Mouse (Mus musculus) fat pad, adult 2 months (tissue): Measurements from ENCODE around the gene Slc6a9.

Source experiments
- DNase-seq: peaks from one replicate; pipeline ENCODE4 v3.0.0-alpha.2; 2011; ENCODE audit warnings: low read depth, low spot score; ENCODE audit errors: extremely low read depth

The Slc6a9 gene

DNA sequence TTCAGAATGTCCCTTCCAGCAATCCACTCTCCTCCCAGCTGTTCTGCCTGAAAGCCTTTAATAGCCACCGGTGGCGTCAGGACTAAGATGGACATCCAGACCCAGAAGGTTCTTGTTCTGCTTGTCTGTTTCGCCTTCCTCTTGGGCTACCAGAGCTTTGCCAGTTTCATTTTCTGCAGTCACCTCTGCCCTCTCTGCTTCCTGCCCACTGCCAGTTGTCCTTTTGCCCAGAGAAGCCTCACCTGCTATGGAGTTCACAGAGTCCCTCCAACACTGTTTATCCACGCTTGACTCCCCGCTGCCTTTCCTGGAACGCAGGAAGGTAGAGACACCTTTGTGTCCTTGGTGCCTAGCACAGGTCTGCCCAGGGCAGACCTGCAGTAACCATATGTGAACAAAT, 5.1 kb downstream of the Slc6a9 start:
- DNase-seq, result no peak

DNA sequence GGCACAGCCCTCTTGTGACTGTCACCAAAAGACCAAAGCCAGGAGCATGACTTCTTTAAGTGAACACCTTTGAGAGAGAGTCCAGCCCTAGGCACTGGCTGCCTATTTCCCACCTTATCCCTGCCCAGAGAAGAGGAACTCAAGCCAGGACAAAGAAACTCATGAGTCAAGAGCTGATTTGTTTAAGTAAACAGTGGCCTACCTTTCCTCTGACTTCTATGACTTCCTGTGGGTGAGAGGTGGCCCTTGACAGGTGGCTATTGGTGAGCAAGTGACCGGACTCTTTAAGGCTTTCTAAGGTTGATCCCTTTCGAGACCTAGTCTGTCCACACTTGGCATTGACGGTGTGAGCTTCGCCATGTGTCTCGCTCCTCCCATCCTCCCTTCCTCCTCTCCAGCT, 6.5 kb downstream of the Slc6a9 start:
- no peak for DNase-seq

DNA sequence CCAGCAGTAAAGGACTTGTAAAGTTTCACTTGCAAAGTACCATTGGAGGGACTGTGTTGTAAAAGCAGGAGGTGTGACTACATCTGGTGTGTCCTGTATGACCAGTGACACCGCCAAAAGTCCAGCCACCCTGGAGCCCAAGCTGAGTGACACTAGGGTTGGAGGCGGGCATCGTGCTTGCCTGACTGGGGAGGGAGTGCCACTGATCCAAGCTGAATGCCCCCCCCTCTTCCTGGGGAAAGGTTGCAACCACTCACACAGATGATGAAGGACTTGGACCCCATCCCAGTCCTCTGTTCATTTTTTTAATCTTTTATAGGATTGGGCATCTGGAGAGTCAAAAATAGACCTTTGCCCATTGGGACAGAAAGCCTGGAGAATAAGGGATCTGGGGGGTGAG, 7.3 kb downstream of the Slc6a9 start:
- DNase-seq, result no peak

DNA sequence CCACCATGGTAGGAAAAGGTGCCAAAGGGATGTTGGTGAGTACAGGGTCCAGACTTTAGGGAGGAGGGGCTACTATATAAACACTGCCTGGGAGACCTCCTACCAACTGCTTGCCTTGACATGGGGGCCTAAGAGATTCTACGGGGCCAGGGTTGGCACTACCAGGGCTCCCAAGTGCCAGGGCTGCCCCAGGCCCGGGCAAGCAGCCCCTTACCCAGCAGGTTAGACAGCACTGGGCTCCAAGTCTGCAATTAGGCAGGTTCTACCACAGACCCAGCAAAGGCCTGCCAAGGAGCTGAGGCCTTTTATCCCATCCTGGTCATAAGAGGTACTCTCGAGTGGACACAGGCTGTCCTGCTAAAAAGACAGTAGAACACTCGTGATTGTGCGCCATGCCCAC, 8.8 kb downstream of the Slc6a9 start:
- no peak for DNase-seq

DNA sequence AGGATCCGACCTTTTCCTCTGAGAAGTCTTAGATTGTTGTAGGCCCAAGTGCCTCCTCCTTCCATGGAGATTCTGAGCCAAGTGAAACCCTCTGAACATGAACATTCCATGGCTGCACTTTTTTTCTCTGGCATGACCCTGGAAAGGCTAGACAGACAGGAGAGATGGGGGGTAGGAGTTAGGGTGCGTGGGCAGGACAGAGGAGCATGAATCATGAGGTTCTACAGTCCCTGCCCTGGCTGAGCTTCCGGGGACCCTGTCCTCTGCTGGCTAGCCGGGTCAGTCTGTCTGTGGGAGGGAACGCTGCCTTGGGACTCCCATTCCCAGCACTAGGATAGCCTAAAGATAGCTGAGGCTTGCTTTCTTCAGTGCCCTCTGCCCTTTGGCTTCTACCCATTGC, 10.2 kb downstream of the Slc6a9 start:
- no peak for DNase-seq

DNA sequence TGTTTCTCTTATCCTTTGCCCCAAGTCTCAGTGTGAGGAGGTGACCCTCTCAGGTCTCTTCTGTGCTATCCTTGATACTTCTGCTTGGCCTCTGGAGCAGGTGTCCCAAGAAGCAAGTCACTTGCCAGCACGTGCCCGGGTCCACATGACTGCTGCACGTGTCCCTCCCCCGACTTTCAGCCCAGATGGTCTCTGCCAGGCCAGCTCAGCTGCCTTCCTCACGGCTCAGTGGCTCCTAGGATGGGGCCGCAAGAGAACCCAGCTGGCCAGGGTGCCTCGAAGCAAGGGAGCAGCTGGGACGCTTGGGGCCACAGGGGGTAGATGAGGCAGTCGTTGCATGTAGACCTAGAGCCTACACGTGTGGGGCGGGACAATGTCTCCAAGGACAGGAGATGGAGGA, 11.0 kb downstream of the Slc6a9 start:
- DNase-seq, result no peak

DNA sequence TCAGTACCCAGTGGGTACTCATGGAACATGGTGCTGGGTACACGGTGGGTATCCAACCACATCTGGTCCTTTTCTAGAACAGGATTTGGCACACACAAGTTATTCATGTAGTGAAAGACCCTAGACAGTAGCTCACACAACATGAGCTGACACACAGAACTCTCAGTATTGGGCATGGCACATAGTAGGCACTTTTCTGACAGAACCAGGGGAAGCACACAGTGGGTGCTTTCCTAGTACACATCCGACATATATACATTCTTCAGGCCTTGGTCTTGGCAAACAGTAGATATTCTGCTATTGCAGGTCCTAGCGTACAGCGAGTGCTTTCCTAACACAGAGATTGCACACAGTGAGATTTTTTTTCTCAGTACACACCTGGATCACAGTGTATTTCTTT, 12.0 kb downstream of the Slc6a9 start:
- no peak for DNase-seq

DNA sequence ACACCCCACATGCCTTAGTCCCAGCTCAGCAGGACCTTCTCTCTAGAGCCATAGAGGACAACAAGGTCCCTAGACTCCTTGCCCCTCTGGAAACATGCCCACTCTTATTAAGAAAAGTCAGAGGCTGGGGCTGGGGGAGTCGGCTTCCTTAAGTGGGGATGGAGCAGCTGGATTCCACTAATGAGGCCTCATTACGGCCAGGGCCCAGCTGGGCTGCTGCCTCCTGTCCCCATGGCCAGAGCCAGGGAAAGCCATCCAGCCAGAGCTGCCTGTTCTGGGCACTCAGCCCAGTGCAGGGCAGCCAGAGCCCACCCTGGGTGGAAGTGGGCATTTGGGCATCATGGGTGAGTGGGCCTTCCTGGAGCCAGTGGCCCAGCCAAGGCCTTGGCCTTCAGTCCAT, 12.7 kb downstream of the Slc6a9 start:
- no peak for DNase-seq

DNA sequence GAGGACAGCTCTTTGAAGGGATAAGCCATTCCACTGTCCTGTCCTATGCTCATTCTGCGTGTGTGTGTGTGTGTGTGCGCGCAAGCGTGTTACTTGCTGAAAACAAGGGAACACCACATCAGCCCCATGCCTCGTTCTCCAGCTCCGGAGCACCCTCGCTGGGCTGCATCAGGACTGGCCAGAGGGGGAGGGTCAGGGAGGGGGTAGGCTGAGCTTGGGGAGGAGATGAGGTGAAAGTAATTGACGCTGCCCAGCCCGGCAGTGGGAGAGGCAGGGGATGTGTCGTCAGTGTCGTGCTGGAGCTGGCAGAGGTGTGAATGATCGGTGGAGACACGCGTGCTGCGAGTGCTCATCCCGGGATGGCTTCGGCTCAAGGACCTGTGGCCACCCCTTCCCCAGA, 14.8 kb downstream of the Slc6a9 start:
- no peak for DNase-seq

DNA sequence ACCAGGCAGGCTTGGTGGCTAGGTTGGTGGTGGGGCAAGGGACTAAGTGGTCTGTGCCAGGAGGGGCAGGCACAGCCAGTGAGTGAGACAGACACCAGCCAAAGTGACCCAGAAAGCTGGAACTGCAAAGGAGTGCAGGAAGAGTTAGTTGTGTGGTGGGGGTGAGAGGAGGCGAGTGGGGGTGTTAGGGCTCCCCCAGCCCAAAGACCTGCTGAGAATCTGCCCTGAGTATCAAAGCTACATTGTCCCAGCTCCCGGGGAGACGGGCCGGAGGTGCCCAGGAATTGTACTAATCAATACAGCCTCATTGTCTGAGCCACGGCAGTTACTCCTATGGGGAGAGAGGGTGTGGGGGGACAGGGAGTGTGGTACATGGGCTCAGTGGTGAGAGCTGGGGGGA, 15.2 kb downstream of the Slc6a9 start:
- no peak for DNase-seq

DNA sequence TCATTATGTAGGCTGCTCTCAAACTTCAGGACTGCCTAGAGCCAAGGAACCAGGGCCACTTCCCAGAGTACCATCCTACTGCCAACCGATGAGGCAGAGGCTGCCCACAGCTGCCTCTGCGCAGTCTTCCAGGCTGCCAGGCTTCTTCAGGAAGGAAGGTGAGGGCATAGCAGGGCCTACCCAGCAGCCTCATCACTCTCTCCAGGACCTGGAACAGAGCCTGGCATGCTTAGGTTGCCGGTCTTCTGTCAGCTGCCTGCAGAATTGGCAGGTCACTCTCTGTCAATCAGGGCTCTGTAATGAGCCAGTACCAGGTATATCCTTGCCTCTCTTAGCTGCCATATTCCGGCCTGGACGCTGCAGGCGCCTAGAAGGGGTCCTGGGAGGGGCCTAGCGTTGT, 15.9 kb downstream of the Slc6a9 start:
- DNase-seq, result no peak

DNA sequence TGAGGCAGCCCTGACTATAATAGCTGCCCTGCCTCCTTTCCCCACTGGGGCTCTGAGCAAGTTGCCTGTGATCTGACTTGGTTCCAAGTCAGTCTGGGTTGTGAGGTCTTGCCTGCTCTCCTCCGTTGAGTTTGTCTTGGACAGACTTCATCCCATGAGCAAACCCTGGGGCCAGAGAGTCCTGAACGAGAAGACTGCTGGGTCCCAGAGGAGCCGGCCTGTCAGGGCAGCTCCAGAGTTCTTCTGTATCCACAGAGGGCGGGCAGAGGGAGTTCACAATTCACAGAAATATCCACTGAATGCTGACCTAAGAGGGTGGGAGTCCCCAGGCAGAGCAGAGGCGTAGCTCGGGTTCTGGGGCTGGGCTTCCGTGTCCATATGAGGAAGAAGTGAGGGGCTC, 16.6 kb downstream of the Slc6a9 start:
- no peak for DNase-seq

DNA sequence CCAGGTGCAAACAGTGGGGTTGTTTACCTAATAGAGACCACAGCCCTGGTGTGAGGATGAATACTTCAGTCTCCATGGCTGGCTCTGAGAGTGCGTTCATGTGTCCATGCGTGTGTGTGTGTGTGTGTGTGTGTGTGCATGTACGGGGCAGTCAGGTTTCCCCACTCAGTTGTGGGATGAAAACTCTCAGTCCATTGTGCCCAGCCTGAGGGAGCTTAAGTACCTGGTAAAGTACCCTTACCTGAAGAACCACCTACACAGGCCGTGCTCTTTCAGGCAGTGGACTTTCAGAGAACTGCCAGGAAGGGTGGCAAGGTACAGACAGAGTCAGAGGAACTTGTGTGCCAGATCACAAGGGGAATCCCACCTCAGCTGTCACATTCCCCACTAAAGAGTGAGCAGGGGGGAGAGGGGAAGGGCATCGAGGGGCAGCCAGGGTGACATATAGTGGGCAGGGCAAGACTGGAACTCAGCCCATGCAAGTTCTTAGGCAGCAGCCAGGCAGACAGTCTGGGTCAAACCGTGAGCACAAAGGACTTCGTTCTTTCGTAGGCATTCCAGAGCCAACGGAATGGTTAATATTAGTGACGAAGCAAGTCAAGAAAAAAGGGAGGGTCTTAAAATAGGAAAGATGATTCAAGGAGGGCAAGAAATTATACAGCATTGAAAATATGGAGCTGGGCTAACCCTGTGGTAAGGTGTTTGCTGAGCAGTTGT, 18.0 kb downstream of the Slc6a9 start:
- no peak for DNase-seq

DNA sequence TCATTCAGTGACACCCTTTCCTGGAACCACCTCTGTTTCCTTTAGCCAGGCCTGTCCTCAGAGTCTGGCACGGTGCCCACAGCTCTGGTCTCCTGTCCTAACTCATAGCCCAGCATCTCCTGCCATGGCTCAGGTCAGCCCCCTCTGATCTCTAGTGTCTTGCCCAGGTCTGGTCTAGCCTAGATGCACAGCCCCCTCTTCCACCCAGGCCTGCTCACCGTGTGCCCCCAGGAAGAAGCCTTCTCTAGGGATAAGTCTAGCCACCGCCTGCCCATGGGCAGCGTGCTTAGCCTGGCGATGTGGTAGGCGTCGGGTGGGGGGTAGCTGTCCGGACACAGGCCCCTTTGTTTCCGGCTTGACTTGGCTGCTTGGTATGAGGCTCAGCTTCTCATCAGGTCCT, 20.8 kb downstream of the Slc6a9 start:
- no peak for DNase-seq

DNA sequence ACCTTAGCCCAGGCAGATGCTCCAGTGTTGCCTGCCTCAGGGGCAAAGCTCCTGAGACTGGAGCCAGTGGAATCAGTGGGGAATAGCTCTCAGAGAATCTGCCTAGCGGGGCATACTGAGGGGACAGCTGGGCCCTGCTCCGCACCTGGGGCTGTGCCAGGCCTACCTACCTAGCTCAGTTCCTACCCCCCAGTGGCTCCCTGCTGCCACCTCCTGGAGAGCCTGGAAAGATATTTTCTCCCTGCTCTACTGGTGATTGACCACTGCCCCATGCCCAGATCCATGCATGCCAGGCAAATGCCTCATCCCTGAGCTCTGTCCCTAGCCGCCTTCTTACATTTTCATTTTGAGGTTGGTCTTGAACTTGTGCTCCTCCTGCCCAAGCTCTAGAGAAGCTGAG, 24.5 kb downstream of the Slc6a9 start:
- DNase-seq, result no peak

DNA sequence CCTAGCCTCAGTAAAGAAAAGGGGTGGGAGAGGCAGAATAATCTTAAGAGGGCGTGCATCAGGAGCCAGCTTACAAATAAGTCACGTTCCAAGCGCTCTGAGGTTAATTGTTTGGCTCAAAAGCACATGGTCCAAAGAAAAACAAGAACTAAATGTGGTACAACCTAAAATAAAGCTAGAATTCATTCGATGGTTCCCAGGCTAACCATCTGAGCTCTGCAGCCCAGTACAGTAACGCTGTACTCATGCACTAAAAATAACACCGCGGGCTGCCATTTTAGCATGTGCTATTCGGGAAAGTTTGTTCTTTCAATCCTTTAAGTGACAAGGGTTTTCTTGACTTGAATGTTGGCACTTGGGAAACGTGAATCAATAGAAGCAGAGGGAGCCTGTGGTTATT, 26.3 kb downstream of the Slc6a9 start:
- no peak for DNase-seq

DNA sequence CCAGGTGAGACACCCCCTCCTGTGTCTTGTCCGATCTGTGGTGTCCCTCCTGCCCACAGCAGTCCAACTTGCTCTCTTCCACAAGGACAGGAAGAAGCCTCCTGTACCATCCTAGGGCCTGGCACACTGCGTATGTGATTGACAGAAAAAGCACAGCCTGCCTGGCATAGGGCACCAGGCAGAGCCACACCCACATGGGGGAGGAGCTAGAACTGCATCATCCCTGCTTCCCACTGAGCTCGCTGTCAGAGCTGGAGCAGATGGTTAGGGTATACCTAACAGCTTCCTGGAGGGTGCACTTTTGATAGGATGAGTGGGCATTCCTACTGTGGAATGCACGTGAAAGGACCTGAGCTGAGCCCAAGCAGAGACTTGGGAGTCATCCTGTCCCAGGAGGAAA, 28.5 kb downstream of the Slc6a9 start:
- no peak for DNase-seq

DNA sequence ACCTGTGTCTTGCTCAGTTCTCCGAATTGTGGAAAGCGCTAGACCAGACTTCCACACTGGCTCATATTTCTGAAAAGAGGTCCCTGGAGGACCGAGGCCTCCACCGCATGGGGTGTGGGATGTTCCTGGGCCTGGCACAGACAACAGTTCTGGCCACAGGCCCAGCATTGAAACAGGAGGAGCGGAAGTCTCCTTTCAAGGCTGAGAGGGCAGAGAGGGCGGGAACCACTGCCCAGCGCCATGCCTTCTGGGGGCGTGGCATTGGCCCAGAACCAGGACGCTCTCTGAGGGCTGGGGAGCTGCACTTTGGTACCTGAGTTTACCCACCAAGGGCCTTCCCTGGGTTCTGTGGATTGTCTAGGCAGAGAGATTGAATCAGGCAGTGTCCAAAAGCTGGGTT, 31.8 kb downstream of the Slc6a9 start:
- no peak for DNase-seq

DNA sequence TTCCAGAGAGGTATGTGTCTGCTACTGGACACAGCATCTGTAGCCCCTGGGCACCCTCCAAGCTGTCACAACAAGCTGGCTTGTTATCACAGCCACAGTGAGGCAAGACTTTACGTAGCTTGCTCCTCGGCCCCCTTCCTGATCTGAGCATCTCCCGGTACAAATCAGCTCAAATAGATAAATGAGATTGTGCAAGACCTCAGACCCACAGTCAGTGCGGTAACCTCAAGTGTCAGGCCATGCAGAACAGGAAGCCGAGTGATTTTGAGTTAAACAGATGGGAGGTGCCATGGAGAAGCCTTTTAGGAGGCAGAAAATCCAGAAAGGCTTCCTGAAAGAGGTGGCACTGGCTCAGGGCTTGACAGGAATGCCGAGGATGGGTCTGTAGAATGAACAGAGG, 32.7 kb downstream of the Slc6a9 start:
- no peak for DNase-seq

DNA sequence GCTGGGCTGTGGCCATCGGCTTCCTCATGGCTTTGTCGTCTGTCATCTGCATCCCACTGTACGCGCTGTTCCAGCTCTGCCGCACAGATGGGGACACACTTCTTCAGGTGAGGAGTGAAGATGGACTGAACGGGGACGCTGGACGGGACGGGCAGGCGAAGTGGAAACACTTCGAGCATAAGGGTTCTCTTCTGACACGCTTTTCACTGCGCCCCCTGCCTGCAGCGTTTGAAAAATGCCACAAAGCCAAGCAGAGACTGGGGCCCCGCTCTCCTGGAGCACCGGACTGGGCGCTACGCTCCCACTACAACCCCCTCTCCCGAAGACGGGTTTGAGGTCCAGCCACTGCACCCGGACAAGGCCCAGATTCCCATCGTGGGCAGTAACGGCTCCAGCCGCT, 33.5 kb downstream of the Slc6a9 start:
- no peak for DNase-seq

DNA sequence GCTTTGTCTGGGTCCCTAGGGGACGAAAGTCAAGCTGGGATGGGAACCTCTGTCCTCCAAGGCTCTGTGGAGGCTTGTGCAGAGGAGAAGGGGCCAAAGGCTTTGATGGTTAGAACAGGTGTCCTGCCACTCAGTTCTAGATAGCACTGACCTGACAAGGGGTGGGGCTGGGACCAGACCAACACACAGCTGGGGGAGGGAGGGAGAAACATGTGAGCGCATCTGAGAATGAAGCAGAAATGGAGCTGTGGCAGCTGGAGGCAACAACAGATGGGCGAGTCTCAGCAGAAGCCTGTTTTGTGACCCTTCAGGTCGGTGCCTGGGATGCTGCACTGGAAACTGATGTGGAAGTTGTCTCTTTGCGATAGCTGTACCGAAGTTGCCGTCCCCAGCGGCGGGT, 35.0 kb downstream of the Slc6a9 start:
- DNase-seq, result no peak

DNA sequence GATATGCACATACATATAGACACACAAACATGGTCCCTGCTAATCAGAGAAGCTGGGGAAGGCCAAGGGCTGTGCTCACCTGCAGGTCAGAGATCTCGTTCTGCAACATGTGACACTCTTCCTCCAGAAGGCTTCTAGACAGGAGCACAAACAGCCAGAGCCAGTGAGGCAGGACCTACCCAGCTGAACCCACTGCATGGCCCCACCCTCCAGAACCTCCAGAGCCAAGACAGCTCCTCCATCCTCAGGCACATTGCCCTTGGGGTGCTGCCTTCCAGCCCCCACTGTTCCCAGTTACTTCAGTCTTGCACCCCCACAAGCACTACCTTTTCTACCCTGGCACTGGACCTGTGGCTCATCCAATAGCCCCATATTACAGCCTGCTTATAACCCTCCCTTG, 36.1 kb downstream of the Slc6a9 start:
- no peak for DNase-seq

DNA sequence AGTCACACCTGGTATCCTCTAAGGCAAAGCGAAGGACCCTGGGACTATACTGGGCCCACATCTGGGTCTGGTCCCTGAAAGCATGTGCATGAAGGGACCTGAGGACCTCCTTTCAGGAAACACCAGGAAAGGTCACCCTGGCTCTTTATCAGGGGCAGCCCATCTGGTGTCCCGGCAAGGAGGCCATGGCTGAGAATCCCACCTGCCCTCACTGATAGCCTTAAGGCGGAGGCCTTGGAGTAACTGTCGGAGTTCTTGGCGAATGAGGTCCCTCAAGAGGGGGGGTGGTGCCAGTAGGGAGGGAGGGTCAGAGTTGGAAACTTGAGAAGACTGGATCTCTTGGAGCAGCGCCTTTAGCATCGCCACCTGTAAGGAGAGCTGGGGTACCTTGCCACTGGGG, 37.5 kb downstream of the Slc6a9 start:
- DNase-seq, result no peak

DNA sequence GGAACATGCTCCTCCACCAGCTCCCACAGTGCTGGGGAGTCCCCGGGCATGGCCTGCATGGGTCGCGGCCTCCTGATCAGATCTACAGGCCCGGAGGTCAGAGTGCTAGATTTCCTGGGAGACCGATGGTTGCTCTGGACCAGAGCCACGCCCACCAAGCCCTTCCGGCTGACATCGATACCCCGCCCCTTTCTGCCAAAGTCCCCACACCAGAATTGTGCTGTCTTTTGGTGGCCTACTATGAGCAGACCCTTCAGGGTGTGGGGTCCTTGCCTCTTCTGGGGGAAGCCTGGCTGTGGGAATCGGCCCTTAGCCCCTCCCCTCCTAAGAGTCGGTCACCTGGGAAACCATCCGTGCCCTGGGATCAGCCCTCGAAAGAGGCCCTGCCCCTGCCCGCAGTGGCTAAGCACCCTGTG, 38.2 kb downstream of the Slc6a9 start, which contains the start of gene Ccdc24:
TSS of gene Ccdc24 (minus strand) at position 87 of the 416 bp plus-strand sequence.
- no peak for DNase-seq
